Mouse (Mus musculus) kidney, adult 9 months (tissue): ENCODE measurements around the gene Robo1.
"Not testable (repeated sequence)": the region's sequence is repeated elsewhere in the genome, so short reads cannot be mapped to it uniquely, and the experiment has no call there.

ENCODE experiments used
- DNase-seq: peaks from one replicate; pipeline ENCODE4 v3.0.0; 2022

Robo1 gene

DNA sequence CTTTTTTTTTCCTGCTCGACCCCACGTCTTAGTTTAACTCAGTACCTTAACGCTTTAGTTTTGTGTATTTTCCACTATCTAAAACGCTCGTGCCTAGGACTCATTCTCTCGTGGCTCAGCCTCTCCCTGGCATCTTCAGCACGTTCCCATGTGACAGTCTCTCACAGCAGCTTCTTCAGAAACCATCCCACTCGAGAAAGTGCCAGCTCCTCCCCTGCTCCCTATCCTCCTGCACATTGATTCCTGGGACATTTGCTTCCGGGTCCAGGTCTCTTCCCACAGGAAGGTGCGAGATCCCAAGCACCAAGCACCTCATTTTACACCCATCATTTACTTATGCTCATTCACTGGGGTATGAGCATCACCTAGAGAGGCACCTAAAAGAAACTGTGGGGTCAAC lies 150.0 kb downstream of the Robo1 start:
- no peak for DNase-seq

DNA sequence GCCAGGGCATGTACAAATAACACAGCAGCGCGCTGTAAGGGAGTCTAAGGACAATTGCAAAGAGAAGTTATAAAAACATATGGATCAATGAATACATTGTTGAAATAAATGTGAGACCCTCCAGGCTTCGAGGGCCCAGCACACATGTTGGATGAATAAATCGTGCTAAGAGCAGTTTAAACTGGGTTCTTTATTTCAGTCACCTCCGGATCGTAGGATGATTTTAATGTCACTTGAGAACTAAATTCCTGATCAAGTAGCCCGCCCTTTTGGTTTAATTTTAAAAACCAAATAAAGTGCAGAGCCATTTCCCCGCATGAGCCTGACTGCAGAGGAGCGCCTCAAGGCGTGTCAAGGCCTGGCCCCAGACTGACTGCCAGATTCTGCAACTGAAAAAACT lies 150.5 kb downstream of the Robo1 start:
- no peak for DNase-seq

DNA sequence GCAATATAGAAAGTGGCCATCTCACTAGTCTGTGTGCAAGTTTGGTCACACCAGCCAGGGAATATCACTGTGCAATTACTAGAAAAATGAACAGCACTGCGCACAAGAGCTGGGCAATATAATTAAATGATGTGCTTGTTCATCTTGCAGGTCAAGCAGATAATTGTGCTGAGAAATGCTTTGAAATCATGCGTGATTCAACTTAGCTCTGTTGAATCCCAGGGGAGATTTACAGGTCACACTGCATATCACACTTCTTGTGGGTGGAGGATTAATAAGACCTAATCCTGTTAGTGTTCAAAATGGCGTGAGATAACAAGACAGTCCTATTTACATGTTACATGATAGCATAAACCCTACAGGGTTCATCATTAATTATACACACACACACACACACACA lies 157.6 kb downstream of the Robo1 start:
- no peak for DNase-seq

DNA sequence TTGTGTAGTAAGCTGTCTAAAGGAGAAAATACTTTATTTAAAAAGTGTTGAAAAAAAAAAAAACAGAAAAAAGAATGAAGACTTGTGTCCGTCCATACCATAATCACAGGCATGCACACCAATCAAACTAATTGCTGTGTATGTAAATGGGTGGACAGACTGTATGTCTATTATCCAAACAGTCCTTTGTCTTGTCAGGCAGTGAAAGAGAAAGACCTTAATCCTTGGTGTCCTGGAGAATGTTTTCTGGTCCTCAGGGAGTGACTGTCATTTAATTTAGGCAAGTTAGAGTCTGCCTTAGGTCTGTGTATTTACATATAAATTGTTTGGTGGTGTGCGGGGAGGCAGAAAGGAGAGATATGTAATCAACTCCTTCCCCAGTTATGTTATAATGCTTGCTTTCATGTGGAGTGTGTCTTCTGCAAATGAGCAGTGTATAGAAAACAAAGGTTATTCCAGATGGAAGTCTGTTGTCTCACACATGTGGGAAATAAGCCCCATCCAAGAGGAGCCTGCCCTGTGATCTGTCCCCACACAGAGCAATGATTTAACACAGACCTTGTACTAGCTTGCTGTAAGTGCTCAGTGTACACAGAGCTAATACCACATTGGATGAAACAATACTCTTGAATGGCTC lies 162.0 kb downstream of the Robo1 start:
- no peak for DNase-seq

DNA sequence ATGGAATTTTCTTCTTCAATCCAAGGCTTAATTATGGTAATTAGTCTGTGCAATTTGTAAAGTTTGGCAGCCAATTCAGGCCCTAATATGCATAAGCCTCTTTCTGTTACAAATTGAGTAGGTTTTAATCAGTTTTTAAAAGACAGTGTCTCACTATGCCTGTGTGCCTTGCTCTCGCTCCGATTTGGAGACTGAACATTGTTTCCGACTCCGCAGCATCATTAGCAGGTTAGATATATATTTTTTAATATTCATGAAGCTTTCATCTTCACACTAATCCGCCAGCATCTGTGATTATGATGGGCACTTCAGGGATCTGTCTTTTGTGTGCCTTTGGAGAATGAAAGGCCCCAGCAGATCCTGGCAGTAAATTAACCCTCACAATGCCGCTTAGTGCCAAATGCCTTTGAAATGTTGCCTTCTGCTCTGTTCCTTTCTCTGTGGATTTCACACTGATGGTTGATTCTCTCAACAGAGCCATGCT lies 202.7 kb downstream of the Robo1 start:
- DNase-seq = no peak

DNA sequence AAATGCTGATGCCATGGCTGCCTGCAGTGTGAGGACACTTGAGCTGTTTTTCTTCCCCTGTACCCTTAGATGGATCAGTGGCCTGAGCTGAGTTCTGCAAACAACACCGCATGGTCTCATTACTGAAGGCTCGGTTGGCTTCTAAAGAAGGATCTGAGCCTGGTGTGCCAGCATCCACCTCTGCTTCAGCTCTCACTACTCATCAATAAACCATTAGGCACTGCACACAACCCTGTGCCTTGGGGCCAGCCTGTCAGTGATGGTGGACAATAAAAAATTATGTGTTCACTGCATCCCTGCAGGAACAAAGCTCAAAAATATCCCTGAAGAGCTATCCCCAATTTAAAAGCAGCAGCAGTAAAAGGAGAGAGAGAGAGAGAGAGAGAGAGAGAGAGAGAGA lies 223.2 kb downstream of the Robo1 start:
- no peak for DNase-seq

DNA sequence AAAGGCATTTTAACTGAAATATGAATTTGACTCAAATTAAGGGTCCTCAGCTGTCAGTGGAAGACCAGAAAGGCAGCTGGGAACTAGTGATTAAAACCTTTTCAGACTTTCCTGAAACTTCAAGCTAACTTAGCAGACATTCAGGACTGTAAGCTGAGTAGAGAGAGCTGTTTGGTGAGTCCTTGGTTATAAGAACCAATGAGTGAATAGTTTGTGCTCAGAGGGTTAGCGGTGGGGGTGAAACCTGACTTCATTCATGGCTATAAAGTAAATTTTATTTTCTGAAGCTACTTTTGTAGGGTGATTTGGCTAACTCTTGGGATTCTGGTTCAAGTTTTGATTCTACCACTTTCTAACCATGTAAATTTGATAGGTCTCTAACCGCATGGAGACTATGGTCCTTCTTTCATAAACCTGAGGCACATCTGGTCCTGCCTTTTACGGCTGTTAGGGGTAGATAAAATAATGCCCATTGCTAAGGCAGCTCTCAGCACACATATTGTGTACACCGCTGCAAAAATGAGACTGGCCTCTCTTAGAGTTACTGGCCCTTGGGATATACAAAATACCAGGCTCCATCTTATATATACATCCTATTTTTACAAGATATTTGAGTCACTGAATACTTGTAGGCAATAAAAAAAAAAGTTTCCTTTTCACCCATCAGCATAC lies 225.9 kb downstream of the Robo1 start:
- DNase-seq = no peak

DNA sequence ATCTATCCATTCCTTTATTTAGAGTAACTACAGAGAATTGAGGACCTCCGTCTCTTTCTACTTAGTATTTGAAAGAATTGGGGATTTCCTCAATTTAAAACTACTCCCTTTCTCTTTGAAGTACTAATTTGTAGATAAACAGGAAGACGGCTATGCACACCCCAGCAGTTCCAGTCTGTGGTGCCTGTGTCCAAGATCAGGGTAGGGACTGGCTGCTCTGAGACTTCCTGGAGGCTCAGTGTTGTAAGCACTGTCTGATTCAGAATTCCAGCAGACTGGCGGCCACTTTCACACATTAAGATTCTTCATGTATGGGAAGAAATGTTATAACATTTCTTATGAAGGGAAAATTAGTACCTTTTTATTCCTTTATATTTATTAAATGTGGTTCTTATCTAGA lies 230.1 kb downstream of the Robo1 start:
- DNase-seq = no peak

DNA sequence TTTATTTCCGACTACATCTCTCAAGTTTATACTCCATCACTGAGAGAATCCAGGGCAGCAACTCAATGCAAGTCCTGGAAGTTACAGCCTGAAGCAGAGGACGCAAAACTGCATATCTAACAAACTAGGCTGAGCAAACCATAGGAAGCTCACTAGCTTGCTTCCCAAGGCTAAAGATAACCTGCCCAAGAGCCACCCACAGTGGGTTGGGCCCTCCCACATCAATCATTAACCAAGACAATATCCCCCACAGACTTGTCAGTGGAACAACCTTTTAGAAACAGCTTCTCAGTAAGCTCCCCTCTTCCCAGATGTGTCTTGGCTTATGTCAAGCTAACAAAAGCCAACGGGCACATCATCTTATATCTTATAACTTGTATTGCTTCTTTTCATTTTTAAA lies 235.8 kb downstream of the Robo1 start:
- DNase-seq = peak; percentile 4

DNA sequence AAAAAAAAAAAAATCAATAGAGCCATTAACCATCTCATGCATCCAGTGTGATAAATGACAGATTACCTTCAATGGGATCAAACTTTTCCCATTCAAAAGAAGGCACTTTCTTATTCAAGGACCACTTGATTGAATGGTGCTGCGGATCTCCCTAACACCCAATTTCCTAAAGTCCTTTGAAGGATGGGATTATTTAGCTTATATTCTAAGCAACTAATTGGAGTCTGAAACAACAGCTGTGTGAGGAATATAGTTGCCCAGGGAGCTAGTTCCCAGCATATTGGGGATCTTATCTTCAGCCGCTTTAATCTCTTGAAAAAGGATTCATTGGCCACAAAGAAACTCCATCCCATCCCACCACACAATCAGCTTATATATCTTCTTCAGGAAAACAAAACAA lies 236.8 kb downstream of the Robo1 start:
- no peak for DNase-seq

DNA sequence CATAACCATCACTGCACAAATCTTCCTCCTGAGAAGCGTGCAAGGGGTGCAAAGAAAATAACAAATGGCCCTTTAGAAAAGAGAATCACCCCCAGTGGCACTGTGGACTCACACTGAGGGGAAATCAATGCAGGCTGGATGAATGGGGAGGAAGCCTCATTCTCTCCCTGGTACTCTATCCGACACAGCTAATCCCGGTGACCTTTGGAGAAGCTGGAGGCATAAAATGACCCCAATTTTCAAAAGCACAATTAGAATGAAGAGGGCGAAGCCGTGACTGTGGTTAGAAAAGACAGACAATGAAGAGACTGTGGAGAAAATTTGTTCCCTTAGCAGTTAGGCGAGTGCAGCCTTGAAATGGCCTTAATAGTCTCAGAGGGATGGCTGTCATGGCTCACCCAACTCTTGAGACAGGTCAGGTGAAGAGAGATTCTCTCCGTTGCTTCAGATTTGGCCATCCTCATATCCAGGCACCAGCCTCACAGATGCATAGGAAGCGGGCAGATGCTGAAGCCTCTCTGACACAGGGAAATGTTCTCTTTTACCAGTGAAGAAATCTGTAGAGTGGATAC lies 243.7 kb downstream of the Robo1 start:
- no peak for DNase-seq

DNA sequence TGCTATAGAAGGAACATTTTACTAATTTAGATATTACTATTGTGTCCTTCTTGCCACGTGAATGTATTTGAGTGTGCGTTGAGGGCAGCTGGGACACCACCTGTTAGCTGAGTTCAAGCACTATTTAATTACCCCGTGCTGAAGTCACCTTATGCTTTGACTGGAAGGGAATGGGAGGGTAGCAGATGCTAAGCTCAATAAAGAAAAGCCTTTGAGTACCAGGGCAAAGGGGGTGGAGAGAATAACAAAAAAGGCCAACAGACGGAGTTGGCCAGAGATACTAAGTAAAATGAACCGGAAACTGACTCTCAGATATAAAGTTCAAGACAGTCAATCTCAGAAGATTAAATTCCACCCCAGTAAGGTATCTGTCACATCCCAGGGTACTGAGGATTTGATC lies 245.6 kb downstream of the Robo1 start:
- no peak for DNase-seq

DNA sequence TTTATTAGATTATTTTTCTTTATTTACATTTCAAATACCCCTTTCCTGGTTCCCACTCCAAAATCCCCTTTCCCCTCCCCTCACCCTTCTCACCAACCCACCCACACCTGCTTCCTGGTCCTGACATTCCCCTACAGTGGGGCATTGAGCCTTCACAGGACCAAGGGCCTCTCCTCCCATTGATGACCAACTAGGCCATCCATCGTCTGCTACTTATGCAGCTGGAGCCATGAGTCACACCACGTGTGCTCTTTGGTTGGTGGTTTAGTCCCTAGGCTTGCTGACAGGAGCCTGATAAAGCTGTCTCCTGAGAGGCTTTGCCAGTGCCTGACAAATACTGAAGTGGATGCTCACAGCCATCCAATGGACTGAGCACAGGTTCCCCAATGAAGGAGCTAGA lies 254.0 kb downstream of the Robo1 start:
- DNase-seq = not testable (repeated sequence)

DNA sequence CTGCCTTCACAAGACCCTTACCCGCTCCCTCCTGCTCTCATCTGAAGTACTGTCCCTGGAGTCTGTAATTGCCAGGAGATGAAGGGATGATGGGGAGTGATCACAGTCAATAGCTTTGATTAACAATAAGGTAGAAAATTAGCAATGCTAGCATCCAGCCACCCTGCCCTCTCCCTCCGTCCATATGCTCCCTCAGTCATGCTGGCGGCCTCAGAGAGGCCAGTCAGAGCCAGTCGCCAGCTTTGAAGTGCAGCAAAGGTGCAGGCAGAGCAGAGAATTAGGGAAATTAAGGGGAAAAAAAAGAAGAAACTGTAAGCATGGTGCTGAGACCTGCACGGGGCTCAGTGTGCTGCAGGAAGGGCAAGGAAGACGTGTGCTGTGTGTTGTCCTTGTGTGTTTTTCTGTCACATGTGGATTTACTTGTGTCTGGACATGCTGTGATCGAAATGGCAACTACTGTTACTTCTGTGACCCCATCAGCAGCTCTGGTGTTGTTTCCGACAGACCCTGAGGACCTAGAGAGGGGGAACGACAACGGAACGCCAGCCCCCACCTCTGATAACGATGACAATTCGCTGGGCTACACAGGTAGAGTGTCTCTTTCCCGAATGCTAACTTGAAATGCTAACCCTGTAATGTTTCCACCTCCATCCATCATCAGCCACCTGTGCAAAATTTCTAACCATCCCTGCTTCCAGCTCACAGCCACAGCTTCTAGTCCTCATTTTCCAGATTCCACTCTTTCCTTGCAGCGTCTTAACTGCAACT lies 255.3 kb downstream of the Robo1 start:
- no peak for DNase-seq

DNA sequence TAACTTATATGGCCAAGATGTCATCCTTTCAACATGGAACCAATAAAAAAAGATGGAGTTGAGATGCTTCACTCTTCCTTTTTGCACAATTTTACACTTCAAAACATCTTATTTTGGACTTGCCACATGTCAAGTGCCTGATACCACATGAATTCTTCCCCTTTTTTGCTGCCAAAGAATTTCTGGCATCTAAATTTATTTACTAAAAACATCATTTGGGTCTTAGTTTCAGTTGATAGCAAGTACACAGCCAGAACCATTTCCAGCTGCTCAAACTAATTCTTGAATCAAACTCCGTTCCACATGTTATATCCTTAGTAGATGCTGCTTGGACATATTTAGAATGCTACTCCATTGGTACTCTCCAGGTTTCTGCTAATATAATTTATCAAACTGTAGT lies 267.1 kb downstream of the Robo1 start:
- no peak for DNase-seq

DNA sequence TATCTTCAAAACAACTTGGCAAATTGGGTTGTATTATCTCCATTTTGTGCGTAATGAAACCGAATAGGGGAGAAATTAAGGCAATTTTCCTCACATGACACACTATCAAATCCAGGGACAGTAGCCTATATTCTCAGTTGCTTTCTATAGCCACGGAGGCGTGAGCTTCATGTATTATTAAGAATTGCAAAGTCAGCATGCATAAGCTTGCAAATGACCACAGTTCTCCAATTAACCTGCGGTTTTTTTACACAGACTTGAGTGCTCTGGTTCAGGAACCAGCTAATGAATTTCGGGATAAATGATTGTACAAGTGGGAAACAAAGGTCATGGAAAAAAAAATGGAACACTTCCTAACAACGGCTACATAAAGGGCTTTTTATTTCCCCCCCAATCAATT lies 268.9 kb downstream of the Robo1 start:
- DNase-seq = peak; percentile 4

DNA sequence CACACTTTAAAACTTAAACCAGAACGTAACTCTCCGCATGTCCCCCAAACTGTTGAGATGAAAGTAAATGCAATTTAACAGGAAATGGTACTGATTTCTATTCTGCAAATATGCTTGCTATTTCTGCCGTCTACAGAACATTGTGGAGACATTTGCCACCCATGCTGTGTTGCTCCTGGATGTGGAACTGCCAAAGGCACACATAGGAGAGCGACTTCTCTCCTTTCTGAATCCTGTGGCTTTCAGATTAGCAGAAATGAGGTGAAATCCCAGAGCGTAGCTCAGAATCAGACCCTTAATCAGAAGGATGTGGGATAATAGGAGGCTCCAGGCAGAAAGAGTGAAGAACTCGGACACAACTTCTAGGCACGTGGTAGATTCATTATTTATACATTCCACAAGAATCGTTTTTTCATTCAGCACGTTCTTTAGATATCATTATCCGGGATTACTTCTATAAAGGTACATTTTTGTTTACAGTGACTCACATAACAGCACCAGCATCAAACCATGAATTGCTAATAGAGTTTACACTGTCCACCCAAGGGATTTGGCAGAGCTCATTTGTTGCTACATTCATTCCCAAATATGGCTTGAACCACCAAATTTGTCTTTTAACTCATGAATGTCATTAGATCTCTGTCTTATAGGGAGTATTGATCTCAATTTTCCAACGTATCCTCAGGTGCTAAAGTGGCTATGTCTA lies 276.5 kb downstream of the Robo1 start:
- DNase-seq = no peak

DNA sequence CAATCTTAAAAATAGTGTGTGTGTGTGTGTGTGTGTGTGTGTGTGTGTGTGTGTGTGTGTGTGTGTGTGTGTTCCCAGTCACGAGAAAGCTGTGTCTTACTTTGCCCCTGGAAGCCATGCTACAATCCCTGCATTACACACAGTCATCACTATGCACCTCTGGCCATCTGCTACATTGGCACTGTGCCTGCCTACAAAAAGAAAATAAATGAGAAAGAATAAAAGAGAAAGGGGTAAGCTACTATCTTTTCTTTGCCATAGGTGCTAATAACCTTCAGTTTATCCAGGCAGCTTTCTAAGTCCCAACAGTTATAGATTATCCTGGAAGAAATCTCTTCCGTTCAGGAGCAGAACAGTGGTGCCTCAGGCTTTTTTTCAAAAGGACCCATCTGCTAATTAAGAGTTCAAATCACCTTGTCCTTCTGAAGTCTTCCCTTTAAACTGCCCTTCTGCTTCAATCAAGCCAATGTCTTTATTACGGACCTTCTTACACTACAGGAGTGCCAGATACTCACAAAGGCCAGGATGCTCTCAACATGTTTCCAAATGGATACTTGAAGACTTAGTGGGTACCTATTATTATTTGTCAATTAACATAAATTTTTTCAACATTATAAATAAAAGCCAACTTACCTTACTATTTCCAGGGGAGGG lies 277.2 kb downstream of the Robo1 start:
- no peak for DNase-seq

DNA sequence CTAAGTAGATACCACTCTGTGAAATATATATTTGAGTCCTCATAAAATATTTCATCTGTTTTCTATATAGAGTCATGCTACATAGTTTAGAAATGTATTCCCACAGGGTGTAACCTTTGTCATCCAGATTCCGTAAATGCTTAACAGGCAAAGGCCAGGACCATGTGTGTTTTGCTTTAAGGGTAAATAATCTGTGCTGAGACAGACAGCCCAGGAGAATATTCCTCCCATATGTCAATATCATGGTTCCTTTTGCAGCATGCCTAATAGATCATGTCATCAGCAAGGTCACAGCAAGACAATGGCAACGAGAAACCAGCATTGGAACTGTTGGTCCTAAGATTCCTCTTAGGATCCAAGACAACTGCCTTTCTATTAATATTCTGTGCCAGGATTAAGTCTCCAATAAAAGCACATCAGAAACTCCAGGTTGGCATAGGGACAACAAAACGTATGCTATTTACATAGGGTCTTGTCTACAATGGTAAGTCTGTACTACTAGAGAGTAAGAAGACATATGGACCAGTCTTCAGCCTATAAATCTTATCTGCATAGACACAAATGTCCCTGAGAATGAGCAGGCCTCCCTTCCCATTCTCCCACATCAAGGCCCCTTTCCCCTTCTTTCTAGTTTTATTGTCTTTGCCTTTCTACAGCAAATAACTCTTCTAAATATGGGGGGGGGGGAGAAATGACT lies 279.4 kb downstream of the Robo1 start:
- no peak for DNase-seq

DNA sequence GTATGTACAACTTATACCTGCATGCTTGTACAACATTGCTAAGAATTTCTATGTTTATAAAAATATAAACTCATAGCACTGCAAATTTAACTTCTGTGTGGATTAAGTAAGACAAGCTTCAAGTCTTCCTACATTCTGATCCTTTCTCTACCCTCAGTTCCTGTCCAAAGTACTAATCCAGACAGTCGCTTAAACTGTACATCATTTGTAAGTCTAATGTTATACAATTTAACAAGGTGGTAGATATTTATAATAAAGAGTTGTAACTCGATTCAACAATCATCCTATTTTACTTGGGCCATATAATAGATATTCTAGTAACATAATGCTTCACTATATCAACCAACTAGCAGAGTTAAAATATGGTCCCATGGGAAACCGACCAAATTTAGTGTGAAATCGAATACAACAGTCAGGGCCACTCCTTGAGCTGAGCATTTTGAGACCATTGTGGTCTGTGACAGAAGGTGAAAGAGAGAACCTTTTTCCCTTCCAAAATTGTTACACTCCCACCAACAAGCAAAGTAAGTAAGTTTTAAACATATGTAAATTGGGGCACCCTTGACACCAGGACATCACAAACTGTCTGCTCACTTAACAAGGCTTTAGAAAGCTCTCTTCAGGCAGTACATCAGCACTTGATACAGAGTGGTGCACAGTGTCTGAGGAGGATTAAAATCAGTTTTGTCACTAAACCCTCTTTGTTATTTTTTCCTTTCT lies 295.5 kb downstream of the Robo1 start:
- DNase-seq = no peak

DNA sequence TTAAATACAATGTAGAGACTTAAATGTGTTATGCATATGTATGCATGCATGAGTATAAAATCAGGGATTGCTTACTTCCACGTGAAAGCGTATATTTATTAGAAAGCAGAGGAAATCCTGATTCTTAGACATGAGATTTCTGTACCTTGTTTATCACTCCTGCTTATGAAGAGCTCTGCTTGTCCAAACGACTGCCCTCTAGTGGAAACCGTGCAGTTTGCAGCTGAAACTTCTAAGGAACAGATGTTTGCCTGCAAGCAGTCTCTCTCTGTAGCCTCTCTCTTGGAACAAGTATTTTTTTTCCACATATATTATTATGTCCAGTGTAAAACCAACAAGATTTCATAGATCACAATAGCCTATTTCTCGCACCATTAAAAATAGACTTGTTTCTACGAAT lies 297.0 kb downstream of the Robo1 start:
- peak; percentile 65 for DNase-seq
